Mouse (Mus musculus) forebrain, embryonic 13.5 days (tissue): ENCODE measurements at regions not wholly inside any gene's neighbourhood (a gene's known extent, or its start where the extent isn't known, plus 50 kb on each side); places are given as distances from the start of the nearest gene placed in this dataset.

Experiments
- ATAC-seq: fragments of 200-750 bp; cut with Nextera tagmentation; 2 replicates; pipeline ENCODE4 v1.8.0; 2017
- H3K27ac ChIP-seq: fragments of 300-500 bp; sonication (generic); 2 replicates; pipeline ENCODE4 v1.5.1; 2015; ENCODE audit warnings: inconsistent platforms, mild to moderate bottlenecking, moderate library complexity
- H3K27me3 ChIP-seq: fragments of 300-500 bp; sonication (generic); 2 replicates; pipeline ENCODE4 v1.6.1; 2015; ENCODE audit warnings: mild to moderate bottlenecking, inconsistent platforms
- H3K36me3 ChIP-seq: fragments of 300-500 bp; sonication (generic); 2 replicates; pipeline ENCODE4 v1.6.1; 2015; ENCODE audit warnings: mild to moderate bottlenecking, inconsistent platforms; ENCODE audit not compliant: poor library complexity, severe bottlenecking
- H3K4me1 ChIP-seq: fragments of 300-500 bp; sonication (generic); 2 replicates; pipeline ENCODE4 v1.6.1; 2015; ENCODE audit warnings: inconsistent platforms
- H3K4me2 ChIP-seq: fragments of 300-500 bp; sonication (generic); 2 replicates; pipeline ENCODE4 v1.6.1; 2015; ENCODE audit warnings: inconsistent platforms, mild to moderate bottlenecking, moderate library complexity
- H3K4me3 ChIP-seq: fragments of 300-500 bp; sonication (generic); 2 replicates; pipeline ENCODE4 v1.5.1; 2015; ENCODE audit warnings: mild to moderate bottlenecking, inconsistent platforms
- H3K9ac ChIP-seq: fragments of 300-500 bp; sonication (generic); 2 replicates; pipeline ENCODE4 v1.6.1; 2015; ENCODE audit warnings: mild to moderate bottlenecking, inconsistent platforms
- H3K9me3 ChIP-seq: fragments of 300-500 bp; sonication (generic); replicated peaks from 2 replicates; pipeline ENCODE4 v1.6.1; 2016; ENCODE audit warnings: inconsistent platforms
- WGBS: fragments of 180-500 bp; shearing (Covaris S2); methylation state at CpG from one replicate; pipeline ENCODE4 v1.1.7; 2015; 5-methylcytosine and 5-hydroxymethylcytosine counted together

DNA sequence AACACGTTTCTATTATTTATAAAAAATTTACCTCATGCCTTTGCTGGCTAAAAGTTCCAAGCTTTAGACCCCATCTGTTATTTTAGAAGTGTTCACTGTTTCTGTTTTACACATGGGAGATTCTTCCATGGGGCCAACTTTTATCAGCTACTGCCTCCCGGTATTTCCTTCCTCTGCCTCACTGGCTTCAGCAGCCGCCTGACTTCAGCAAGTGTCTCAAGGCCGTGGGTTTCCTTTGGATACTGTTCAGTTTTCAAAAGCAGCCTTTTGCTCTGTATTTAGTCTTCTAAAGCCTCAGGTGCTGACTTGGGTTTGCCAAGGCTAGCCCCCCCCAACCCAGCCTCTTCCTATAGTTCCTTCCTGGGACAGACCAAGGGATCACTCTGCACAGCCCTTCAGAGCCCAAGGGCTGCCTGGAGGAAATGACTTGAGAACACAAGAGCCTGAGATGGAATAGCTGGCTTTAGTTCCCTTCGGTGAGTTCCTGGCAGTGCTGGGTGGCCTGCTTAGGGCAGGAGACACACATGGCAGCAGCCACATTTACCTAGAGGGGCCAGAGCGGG lies 75.1 kb upstream of the Itga6 start:
- Histone ChIP-seq H3K9me3 (no peaks in the 10 kb centered on the region), H3K27me3 (0 out of 2 replicates have a peak, but pooled peaks cover 2% of the 10 kb centered on the region), H3K36me3 (no peaks in the 10 kb centered on the region), H3K4me1 (no peaks in the 10 kb centered on the region), H3K4me2 (no peak overlapping the region), H3K9ac (no peak overlapping the region), H3K27ac (no peak overlapping the region), H3K4me3 (no peak overlapping the region)
- ATAC-seq: no peak
- 94% methylated on average over 6 of the region's 6 CpGs for WGBS

- no peak for ATAC-seq
- H3K9me3 ChIP-seq: no peaks in the 10 kb centered on the region
- H3K4me2 ChIP-seq: no peak overlapping the region
- no peak overlapping the region for H3K4me3 ChIP-seq
- no peak overlapping the region for H3K27ac ChIP-seq
- no peak overlapping the region for H3K9ac ChIP-seq
- H3K36me3 ChIP-seq: no peaks in the 10 kb centered on the region
- no peaks in the 10 kb centered on the region for H3K4me1 ChIP-seq
- H3K27me3 ChIP-seq: 0 out of 2 replicates have a peak, but pooled peaks cover 2% of the 10 kb centered on the region
- 86% methylated on average over 4 of the region's 4 CpGs for WGBS
Measured at GRCm38 (mm10) chr2:71670882-71671281, 74.5 kb upstream of the Itga6 start.

DNA sequence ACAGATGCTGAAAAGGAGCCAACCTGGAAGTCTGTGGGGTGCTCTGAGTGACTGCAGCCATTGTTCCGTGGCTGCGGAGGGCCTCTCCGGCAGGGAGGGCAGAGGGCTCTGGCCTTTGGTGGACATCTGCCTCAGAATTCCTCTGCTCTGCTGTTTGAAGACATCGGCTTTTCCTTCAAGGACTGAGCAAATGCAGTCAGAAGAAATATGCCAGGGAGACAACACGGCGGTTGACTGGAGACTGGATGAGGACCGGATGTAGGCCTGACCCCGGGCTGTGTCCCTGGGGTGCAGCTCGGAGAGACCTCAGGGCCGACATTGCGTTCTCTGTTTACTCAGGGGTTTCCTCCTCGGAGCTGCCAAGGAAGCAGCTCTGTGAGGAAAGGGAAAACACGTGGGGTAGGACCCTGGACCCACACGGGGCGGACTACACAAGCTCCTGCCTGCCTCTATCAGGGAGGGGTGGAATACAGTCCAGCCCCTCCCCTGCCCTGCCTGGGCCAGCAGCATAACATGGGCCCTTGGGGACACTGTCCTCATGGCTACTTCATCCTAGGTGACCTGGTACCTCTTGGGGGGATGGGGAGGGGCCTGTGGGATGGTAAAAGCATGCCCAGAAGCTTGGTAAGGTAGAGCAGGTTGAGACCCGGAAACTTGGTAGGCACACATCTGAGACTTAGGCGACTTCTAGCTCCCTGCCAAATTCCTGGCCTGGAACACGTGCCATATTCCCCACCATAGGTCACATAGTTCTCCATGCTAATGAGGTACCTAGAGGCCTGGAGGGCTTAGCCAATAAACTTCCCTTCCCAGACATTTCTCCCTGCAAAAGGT lies 72.1 kb upstream of the Itga6 start:
- no peak overlapping the region; the same call in 1 of the 2 replicates for H3K27ac ChIP-seq
- ATAC-seq: no peak
- H3K4me1 ChIP-seq: no peaks in the 10 kb centered on the region
- H3K9ac ChIP-seq: no peak overlapping the region
- H3K27me3 ChIP-seq: no peaks in the 10 kb centered on the region
- H3K36me3 ChIP-seq: no peaks in the 10 kb centered on the region
- H3K4me2 ChIP-seq: no peak overlapping the region
- H3K9me3 ChIP-seq: no peaks in the 10 kb centered on the region
- WGBS: 74% methylated on average over 18 of the region's 18 CpGs
- no peak overlapping the region for H3K4me3 ChIP-seq

DNA sequence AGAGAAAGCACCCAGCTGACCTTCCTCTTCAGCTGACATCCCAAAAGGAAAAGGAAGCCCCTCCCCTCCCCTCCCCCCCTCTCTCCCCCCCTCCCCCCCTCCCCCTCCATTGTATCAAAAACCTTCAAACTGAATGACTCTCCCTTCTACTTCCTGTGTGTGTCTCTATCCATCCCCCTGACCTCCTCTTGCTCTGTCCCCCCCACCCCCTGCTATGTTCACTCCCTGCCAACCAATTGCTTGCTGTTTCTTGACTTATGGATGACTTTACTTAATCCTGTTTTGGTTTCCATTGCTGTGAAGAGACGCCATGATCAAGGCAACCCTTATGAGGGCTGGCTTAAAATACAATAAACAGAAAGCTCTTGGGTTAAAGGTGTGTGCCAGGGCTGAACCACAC lies 64.7 kb upstream of the Itga6 start:
- WGBS: 37% methylated on average over 1 of the region's 1 CpGs
- Histone ChIP-seq H3K4me2 (no peak overlapping the region), H3K36me3 (no peaks in the 10 kb centered on the region), H3K9me3 (no peaks in the 10 kb centered on the region), H3K4me1 (peaks cover 17% of the 10 kb centered on the region), H3K9ac (no peak overlapping the region), H3K27ac (no peak overlapping the region), H3K4me3 (no peak overlapping the region), H3K27me3 (no peaks in the 10 kb centered on the region)
- ATAC-seq: no peak

GRCm38 (mm10) chr2:71681148-71681547 lies 64.3 kb upstream of the Itga6 start:
- Histone ChIP-seq H3K27me3 (no peaks in the 10 kb centered on the region), H3K9ac (no peak overlapping the region), H3K4me2 (no peak overlapping the region), H3K4me1 (peaks cover 17% of the 10 kb centered on the region), H3K9me3 (no peaks in the 10 kb centered on the region), H3K27ac (no peak overlapping the region), H3K4me3 (no peak overlapping the region), H3K36me3 (no peaks in the 10 kb centered on the region)
- no peak for ATAC-seq
- 34% methylated on average over 4 of the region's 4 CpGs for WGBS

- 42% methylated on average over 4 of the region's 4 CpGs for WGBS
Measured at GRCm38 (mm10) chr2:71683375-71683774, 62.0 kb upstream of the Itga6 start.

DNA sequence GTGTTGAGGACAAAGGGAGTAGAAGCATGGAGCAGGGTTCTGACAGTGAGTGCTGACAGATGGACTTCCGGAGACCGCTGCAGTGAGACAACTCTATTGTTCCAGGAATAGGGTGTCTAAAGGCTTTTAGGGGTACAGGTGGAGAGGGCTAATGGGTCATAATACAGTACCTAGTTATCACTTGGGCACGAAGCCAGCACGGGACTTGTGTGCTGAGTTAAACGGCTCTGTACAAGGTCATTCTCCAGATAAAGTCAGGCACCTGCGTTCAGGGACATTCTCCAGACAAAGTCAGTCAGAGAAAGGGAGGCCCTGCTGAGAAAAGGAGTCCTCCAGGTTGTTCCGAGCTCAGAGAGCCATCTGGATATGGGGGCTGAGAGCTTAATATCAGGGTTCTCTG lies 60.2 kb upstream of the Itga6 start:
- Histone ChIP-seq H3K36me3 (no peaks in the 10 kb centered on the region), H3K9me3 (no peaks in the 10 kb centered on the region), H3K4me2 (no peak overlapping the region), H3K4me1 (peaks cover 28% of the 10 kb centered on the region), H3K4me3 (no peak overlapping the region), H3K27me3 (no peaks in the 10 kb centered on the region), H3K27ac (no peak overlapping the region), H3K9ac (no peak overlapping the region)
- no peak for ATAC-seq
- 89% methylated on average over 7 of the region's 7 CpGs for WGBS

More at GRCm38 (mm10) chr2:71683375-71683774, 62.0 kb upstream of the Itga6 start:
- H3K9ac ChIP-seq: no peak overlapping the region
- H3K9me3 ChIP-seq: no peaks in the 10 kb centered on the region
- no peak overlapping the region for H3K4me2 ChIP-seq
- peak overlapping the region; percentile 68 for H3K27ac ChIP-seq
- peaks cover 28% of the 10 kb centered on the region for H3K4me1 ChIP-seq
- ATAC-seq: peak; percentile 80
- no peak overlapping the region for H3K4me3 ChIP-seq
- H3K36me3 ChIP-seq: no peaks in the 10 kb centered on the region
- H3K27me3 ChIP-seq: no peaks in the 10 kb centered on the region

GRCm38 (mm10) chr2:71689041-71689440 lies 56.4 kb upstream of the Itga6 start:
- Histone ChIP-seq H3K4me3 (no peak overlapping the region), H3K27me3 (no peaks in the 10 kb centered on the region), H3K9me3 (no peaks in the 10 kb centered on the region), H3K27ac (no peak overlapping the region), H3K4me1 (peaks cover 23% of the 10 kb centered on the region), H3K4me2 (no peak overlapping the region), H3K9ac (no peak overlapping the region), H3K36me3 (no peaks in the 10 kb centered on the region)
- no peak for ATAC-seq
- 77% methylated on average over 4 of the region's 4 CpGs for WGBS

GRCm38 (mm10) chr2:71690277-71691161 lies 54.9 kb upstream of the Itga6 start:
- Histone ChIP-seq H3K27ac (0 out of 2 replicates have a peak overlapping the region, but pooled peaks have one; percentile 21), H3K4me1 (peaks cover 22% of the 10 kb centered on the region), H3K27me3 (no peaks in the 10 kb centered on the region), H3K4me2 (peak overlapping the region; percentile 18; the same call in 1 of the 2 replicates), H3K4me3 (no peak overlapping the region), H3K9ac (no peak overlapping the region), H3K9me3 (no peaks in the 10 kb centered on the region), H3K36me3 (no peaks in the 10 kb centered on the region)
- ATAC-seq: peak; percentile 71
- whole genome bisulfite sequencing: 62% methylated on average over 27 of the region's 27 CpGs

DNA sequence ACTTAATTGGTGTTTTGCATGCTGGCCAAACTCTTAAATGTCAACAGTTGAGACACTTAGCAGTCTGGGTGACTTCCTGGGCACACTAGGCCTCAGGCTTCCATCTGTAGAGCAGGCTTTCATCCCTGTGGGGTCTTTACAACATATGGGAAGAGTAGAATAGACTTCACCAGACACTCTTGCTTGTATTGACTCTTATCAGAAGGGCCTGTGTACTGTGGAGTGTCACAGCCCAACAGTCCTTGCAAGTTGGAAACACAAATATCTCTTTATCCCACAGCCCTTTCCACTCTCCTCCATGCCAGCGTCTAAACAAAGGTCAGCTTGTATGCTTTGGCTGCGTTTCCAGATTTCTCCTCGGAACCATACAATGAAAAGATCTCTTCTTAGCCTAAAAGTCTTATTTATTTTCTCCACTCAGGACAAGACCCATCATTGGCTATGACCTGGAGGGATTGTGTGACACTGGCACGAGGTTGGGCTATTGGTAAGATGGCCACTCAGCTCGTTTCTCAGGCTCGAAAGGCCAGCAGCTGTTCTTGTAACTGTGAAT lies 50.6 kb upstream of the Itga6 start:
- ATAC-seq: no peak
- peaks cover 11% of the 10 kb centered on the region for H3K4me1 ChIP-seq
- WGBS: 64% methylated on average over 6 of the region's 6 CpGs

More for the DNA sequence above, 50.6 kb upstream of the Itga6 start:
- Histone ChIP-seq H3K27ac (no peak overlapping the region), H3K36me3 (no peaks in the 10 kb centered on the region), H3K4me2 (no peak overlapping the region), H3K9me3 (no peaks in the 10 kb centered on the region), H3K27me3 (no peaks in the 10 kb centered on the region), H3K4me3 (no peak overlapping the region), H3K9ac (no peak overlapping the region)
